Mouse (Mus musculus): ENCODE measurements at regions not wholly inside any gene's neighbourhood (a gene's known extent, or its start where the extent isn't known, plus 50 kb on each side); places are given as distances from the start of the nearest gene placed in this dataset.
A peak's percentile ranks its signal among the peaks of the same experiment; 100 is the strongest.

DNA sequence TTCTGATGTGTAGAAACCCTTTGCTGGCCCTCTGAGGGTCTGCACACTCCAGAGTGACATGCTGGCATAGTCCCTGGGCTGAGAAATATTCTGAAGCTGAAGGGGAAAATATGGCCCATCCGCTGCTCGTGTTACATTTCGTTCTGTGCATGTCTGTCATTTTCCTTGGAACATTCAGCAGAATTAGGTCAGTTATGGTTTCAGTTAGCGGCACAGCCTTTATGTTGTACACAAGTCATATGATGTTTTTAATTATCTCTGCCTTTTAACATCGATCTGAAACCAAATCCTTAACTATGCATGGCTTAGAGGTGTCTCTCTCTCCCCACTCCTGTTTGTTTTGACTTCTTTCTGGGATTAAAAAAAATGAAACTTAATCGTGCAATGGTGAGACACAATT, 254.7 kb upstream of the Prickle1 start:
- Histone ChIP-seq H3K4me2 (ENCODE audit: low read depth, low read length) (no peak overlapping the region), H3K9me3 (ENCODE audit: control insufficient read depth, low read length) (no peaks in the 10 kb centered on the region), H3K9ac (ENCODE audit: low read depth, low read length) (no peak overlapping the region), H3K36me3 (ENCODE audit: control insufficient read depth, insufficient read depth, low read length) (no peaks in the 10 kb centered on the region), H3K27me3 (replicated peaks; ENCODE audit: control insufficient read depth, insufficient read depth, low read length) (no peaks in the 10 kb centered on the region), H3K4me3 (ENCODE audit: low read length) (no peak overlapping the region), H3K27ac (ENCODE audit: low read length) (no peak overlapping the region), H3K4me1 (ENCODE audit: control insufficient read depth, insufficient read depth, low read length) (no peaks in the 10 kb centered on the region)
- no peak for ATAC-seq
- 86% methylated on average over 6 of the region's 6 CpGs for WGBS

DNA sequence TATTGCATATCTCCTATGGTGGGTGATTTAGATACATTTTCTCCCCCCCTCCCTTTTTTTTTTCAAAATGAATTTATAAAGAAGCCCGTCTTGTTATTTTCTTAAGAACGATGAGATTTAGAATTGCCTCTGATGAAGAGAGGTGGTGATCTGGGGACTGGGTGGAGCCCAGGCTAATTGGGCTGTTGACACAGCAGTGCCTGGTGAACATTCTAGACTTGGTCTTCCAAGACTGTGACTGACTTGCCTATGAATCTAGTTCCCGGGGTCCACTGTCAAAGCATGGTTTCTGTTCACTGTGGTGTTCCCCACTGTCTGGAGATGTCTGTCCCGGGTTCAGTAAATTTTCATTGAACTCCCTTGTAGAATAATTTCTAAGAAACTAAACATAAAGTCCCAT, 253.1 kb upstream of the Prickle1 start:
- no peaks in the 10 kb centered on the region for H3K27me3 ChIP-seq (replicated peaks; ENCODE audit: control insufficient read depth, insufficient read depth, low read length)
- 94% methylated on average over 4 of the region's 4 CpGs for WGBS

DNA sequence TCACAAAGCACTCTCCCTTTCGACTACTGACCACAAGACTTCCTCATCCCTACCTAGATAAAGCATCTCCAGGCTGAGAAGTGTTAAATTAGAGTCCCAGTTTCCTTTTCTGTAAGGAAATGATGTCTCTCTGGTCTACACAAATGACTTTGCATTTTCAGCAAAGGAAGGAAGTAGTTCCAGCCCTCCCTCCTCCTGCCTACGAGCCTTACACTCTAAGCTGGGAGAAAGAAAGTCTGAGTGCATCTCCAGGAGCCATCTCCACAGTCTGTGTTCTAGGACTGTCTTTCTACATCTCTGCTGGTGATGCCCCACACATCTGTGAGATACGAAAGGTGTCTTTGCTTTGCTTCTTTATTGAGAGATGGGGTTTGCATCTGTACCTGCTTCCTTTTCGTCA, 251.1 kb upstream of the Prickle1 start:
- Histone ChIP-seq H3K27ac (ENCODE audit: low read length) (no peak overlapping the region), H3K9me3 (ENCODE audit: control insufficient read depth, low read length) (no peaks in the 10 kb centered on the region), H3K4me2 (ENCODE audit: low read depth, low read length) (no peak overlapping the region), H3K4me3 (ENCODE audit: low read length) (no peak overlapping the region), H3K36me3 (ENCODE audit: control insufficient read depth, insufficient read depth, low read length) (no peaks in the 10 kb centered on the region), H3K4me1 (ENCODE audit: control insufficient read depth, insufficient read depth, low read length) (no peaks in the 10 kb centered on the region), H3K9ac (ENCODE audit: low read depth, low read length) (no peak overlapping the region), H3K27me3 (replicated peaks; ENCODE audit: control insufficient read depth, insufficient read depth, low read length) (no peaks in the 10 kb centered on the region)
- no peak for ATAC-seq
- WGBS: 83% methylated on average over 4 of the region's 4 CpGs

More for the DNA sequence above, 253.1 kb upstream of the Prickle1 start:
- no peaks in the 10 kb centered on the region for H3K4me1 ChIP-seq (ENCODE audit: control insufficient read depth, insufficient read depth, low read length)
- ATAC-seq: no peak
- H3K9ac ChIP-seq (ENCODE audit: low read depth, low read length): no peak overlapping the region
- no peak overlapping the region for H3K27ac ChIP-seq (ENCODE audit: low read length)
- no peaks in the 10 kb centered on the region for H3K9me3 ChIP-seq (ENCODE audit: control insufficient read depth, low read length)
- no peak overlapping the region for H3K4me2 ChIP-seq (ENCODE audit: low read depth, low read length)
- no peak overlapping the region for H3K4me3 ChIP-seq (ENCODE audit: low read length)
- no peaks in the 10 kb centered on the region for H3K36me3 ChIP-seq (ENCODE audit: control insufficient read depth, insufficient read depth, low read length)

DNA sequence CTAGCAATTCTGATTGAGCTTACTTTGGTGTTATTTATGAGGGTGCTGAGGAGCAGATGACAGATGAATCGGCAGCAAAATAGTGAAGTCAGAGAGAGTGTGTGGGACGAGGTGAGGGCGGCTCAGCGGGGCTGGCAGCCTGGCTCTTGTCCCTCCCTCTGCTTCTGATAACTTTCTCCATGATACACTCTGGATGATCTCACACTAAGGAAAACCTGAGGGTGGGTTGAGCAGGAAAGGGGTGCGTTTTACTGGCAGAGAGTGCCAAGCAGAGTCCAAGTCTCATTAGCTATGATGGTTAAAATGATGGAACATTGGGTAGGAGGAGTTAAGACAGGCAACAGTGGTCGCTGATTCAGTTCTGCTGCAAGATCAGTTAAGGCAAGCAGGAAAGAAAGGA, 250.1 kb upstream of the Prickle1 start:
- Histone ChIP-seq H3K4me1 (ENCODE audit: control insufficient read depth, insufficient read depth, low read length) (no peaks in the 10 kb centered on the region), H3K9ac (ENCODE audit: low read depth, low read length) (no peak overlapping the region), H3K27me3 (replicated peaks; ENCODE audit: control insufficient read depth, insufficient read depth, low read length) (no peaks in the 10 kb centered on the region), H3K27ac (ENCODE audit: low read length) (no peak overlapping the region), H3K36me3 (ENCODE audit: control insufficient read depth, insufficient read depth, low read length) (no peaks in the 10 kb centered on the region), H3K4me2 (ENCODE audit: low read depth, low read length) (no peak overlapping the region), H3K4me3 (ENCODE audit: low read length) (no peak overlapping the region), H3K9me3 (ENCODE audit: control insufficient read depth, low read length) (no peaks in the 10 kb centered on the region)
- no peak for ATAC-seq
- WGBS: 75% methylated on average over 6 of the region's 6 CpGs

DNA sequence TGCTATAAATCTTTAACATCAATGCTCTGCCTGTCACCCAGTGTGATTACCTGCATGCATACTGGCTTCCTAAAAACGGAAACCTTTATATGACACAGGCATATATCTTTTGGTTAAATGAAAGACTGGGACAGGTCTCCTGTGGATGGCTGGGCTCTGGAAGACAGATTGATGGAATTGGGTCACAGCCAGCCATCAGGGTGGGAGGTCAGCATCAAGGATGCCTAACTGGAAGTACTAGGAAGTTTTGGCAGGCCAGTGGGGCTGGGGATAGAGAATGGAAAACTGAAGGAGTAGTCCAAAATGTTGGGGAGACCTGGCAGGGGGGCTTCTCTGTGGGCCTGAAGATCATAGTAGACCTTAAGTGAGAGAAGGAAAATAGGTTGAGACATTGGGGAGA, 237.3 kb upstream of the Prickle1 start:
- no peak overlapping the region for H3K4me2 ChIP-seq (ENCODE audit: low read depth, low read length)
- ATAC-seq: no peak
- H3K9ac ChIP-seq (ENCODE audit: low read depth, low read length): no peak overlapping the region
- WGBS: 49% methylated on average over 1 of the region's 1 CpGs
- peaks cover 2% of the 10 kb centered on the region; the same call in 1 of the 2 replicates for H3K4me1 ChIP-seq (ENCODE audit: control insufficient read depth, insufficient read depth, low read length)
- no peak overlapping the region for H3K4me3 ChIP-seq (ENCODE audit: low read length)
- H3K9me3 ChIP-seq (ENCODE audit: control insufficient read depth, low read length): no peaks in the 10 kb centered on the region
- H3K36me3 ChIP-seq (ENCODE audit: control insufficient read depth, insufficient read depth, low read length): no peaks in the 10 kb centered on the region
- no peak overlapping the region for H3K27ac ChIP-seq (ENCODE audit: low read length)
- H3K27me3 ChIP-seq (replicated peaks; ENCODE audit: control insufficient read depth, insufficient read depth, low read length): no peaks in the 10 kb centered on the region

DNA sequence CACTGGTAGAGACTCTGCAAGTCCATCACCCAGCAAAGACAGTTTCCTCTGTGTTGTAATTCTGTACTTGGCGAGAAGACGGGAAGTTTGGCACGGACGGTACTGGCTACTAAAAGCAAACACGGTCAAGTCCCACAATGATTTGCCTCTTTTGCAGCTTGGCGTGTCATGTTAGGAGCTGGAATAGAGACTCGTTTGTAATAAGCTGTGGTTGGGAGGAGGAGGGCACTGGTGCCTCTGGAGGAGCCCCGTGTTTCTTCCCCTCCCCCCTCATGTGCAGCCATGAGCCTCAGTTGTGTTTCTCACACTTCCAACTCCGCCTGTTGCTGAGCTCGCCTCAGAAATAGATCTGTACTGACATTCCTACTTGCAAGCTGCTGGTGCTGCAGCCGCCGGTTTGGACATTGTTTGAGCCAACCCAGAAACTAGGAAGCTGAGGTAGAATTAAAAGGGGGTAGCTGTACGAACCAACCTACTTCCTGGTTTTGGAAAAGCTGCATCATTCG, 236.8 kb upstream of the Prickle1 start:
- 56% methylated on average over 14 of the region's 14 CpGs for WGBS
- no peak overlapping the region for H3K4me2 ChIP-seq (ENCODE audit: low read depth, low read length)

DNA sequence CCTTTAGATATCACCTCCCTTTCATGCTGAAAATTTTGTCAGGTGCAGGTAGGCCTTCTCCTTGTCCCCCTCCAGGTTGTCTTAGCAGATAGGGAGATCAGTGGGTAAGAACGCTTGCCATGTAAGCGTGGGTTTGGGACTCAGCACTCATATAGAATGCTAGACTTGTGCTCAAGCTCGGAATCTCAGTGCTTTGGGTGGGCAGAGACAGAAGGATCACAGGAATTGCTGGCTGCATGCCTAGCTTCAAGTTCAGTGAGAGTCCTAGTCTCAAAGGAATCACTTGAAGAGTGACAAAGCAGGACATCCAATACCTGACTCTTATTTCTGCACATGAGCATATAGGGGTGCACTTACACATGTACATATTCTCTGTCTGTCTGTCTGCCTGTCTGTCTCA, 235.5 kb upstream of the Prickle1 start:
- WGBS: 88% methylated on average over 3 of the region's 3 CpGs
- H3K27me3 ChIP-seq (replicated peaks; ENCODE audit: control insufficient read depth, insufficient read depth, low read length): no peaks in the 10 kb centered on the region
- no peak for ATAC-seq
- no peaks in the 10 kb centered on the region for H3K9me3 ChIP-seq (ENCODE audit: control insufficient read depth, low read length)
- H3K36me3 ChIP-seq (ENCODE audit: control insufficient read depth, insufficient read depth, low read length): no peaks in the 10 kb centered on the region
- H3K4me2 ChIP-seq (ENCODE audit: low read depth, low read length): no peak overlapping the region
- no peak overlapping the region for H3K27ac ChIP-seq (ENCODE audit: low read length)
- no peak overlapping the region for H3K9ac ChIP-seq (ENCODE audit: low read depth, low read length)
- no peak overlapping the region for H3K4me3 ChIP-seq (ENCODE audit: low read length)
- peaks cover 2% of the 10 kb centered on the region; the same call in 1 of the 2 replicates for H3K4me1 ChIP-seq (ENCODE audit: control insufficient read depth, insufficient read depth, low read length)

More for the DNA sequence above, 236.8 kb upstream of the Prickle1 start:
- no peak overlapping the region for H3K27ac ChIP-seq (ENCODE audit: low read length)
- peaks cover 2% of the 10 kb centered on the region; the same call in 1 of the 2 replicates for H3K4me1 ChIP-seq (ENCODE audit: control insufficient read depth, insufficient read depth, low read length)
- H3K4me3 ChIP-seq (ENCODE audit: low read length): no peak overlapping the region
- ATAC-seq: no peak
- H3K9ac ChIP-seq (ENCODE audit: low read depth, low read length): no peak overlapping the region
- H3K36me3 ChIP-seq (ENCODE audit: control insufficient read depth, insufficient read depth, low read length): no peaks in the 10 kb centered on the region
- no peaks in the 10 kb centered on the region for H3K9me3 ChIP-seq (ENCODE audit: control insufficient read depth, low read length)
- H3K27me3 ChIP-seq (replicated peaks; ENCODE audit: control insufficient read depth, insufficient read depth, low read length): no peaks in the 10 kb centered on the region

DNA sequence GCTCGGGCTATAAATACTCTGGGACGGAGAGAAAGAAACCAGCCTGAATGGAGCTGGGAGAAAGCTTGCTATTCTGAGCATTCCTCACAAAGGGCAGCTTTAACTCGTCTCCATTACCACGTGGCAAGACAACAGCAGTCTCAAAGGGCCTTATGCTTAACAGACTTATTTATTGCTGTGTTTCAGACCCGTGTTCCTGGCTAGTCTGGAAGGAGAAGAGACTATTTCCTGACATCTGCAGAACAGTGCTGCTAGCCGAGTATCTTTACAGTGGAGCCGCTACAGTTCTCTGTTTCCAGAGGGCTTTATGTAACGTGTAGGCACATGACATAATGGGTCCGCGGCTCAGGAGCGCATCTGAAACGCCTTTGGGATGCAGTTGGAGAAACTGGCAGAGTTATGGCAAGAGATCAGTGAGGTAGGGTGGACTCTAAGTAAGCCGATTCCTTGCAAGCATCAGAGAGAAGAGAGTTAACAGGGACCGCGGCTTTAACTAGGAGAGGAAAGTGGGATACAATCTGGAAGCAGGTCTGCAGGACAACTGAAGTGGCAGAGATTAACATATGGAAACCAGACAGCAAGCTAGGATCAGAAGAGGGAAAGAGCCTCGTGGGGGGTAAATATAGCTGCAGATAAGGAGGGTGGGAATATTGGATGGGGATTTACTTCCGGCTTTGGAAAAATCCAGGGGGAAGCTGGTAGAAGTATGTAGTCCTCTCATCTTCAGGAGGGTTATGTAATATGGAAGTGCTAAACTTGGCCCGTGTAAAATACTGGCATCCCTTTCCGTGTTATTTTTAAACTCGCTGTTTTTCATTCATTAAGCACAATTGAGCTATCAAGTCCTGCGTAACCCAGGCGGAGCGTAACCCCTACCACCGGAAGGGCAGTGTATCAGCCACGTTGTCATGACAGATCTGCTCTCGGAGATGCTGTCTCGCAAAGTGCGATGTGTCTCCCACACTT, 229.3 kb upstream of the Prickle1 start:
- H3K4me1 ChIP-seq (ENCODE audit: control insufficient read depth, insufficient read depth, low read length): peaks cover 8% of the 10 kb centered on the region; the same call in 1 of the 2 replicates
- H3K27me3 ChIP-seq (replicated peaks; ENCODE audit: control insufficient read depth, insufficient read depth, low read length): no peaks in the 10 kb centered on the region
- H3K9me3 ChIP-seq (ENCODE audit: control insufficient read depth, low read length): no peaks in the 10 kb centered on the region
- no peak overlapping the region for H3K4me3 ChIP-seq (ENCODE audit: low read length)
- 54% methylated on average over 28 of the region's 28 CpGs for WGBS
- no peak overlapping the region for H3K4me2 ChIP-seq (ENCODE audit: low read depth, low read length)
- H3K27ac ChIP-seq (ENCODE audit: low read length): peak overlapping the region; percentile 30
- ATAC-seq: peak; percentile 46; the same call in 1 of the 2 replicates
- H3K36me3 ChIP-seq (ENCODE audit: control insufficient read depth, insufficient read depth, low read length): no peaks in the 10 kb centered on the region
- H3K9ac ChIP-seq (ENCODE audit: low read depth, low read length): peak overlapping the region; percentile 7; the same call in 1 of the 2 replicates

DNA sequence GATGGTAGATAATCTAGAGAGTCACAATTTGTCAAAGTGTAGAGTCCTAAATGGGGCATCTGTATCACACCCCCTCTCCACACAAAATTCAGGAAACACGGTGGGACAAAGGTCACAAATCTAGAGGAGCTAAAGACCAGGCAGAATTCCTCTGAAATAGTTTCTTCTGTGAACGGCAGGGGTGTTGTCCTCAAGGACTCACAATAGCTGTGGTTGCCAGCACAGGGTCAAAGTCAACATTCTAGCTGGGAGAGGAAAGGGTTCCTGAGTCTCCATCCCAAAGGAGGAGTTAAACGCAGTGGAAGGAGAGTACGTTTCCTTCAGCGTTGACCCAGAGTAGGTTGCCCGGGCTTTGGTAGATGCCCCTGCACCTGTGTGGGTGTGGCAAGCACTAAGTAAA, 225.5 kb upstream of the Prickle1 start:
- Histone ChIP-seq H3K36me3 (ENCODE audit: control insufficient read depth, insufficient read depth, low read length) (no peaks in the 10 kb centered on the region), H3K27me3 (replicated peaks; ENCODE audit: control insufficient read depth, insufficient read depth, low read length) (no peaks in the 10 kb centered on the region), H3K9me3 (ENCODE audit: control insufficient read depth, low read length) (no peaks in the 10 kb centered on the region), H3K4me1 (ENCODE audit: control insufficient read depth, insufficient read depth, low read length) (peaks cover 8% of the 10 kb centered on the region; the same call in 1 of the 2 replicates), H3K4me2 (ENCODE audit: low read depth, low read length) (no peak overlapping the region), H3K27ac (ENCODE audit: low read length) (no peak overlapping the region), H3K9ac (ENCODE audit: low read depth, low read length) (no peak overlapping the region), H3K4me3 (ENCODE audit: low read length) (no peak overlapping the region)
- WGBS: 62% methylated on average over 6 of the region's 6 CpGs
- no peak for ATAC-seq
